Comparison of ENCODE assay signal across 8 mouse cellular contexts in genomic region chr6:52305877-52306389, GRCm38 (mm10). TPM values are rescaled to one million over a fixed set of nuclear protein-coding genes. Genes with fewer than 3 reads are reported as not detected.
A peak's percentile ranks its signal among the peaks of the same experiment; 100 is the strongest.
DNase-seq lines count a peak whose midpoint lies in the region; ATAC-seq and TF ChIP-seq lines count a peak whose summit lies in the region.

No protein-coding gene starts in this region.

- DNase-seq in CD4-positive, CD25-positive, alpha-beta regulatory T cell, adult 2 months (ENCODE audit: low read depth, low spot score) = peak; percentile 57
- peak; percentile 48 to 53 for DNase-seq in frontal cortex, postnatal 25 days (ENCODE audit: low spot score in 2 of 2)
- peak; percentile 56 to 58 for DNase-seq in layer of hippocampus, postnatal 25 days (ENCODE audit: extremely low spot score in 1 of 2, low spot score in 1 of 2)
- DNase-seq in lung, postnatal 0 days (ENCODE audit: low spot score) = peak; percentile 69
- peak; percentile 80 for DNase-seq in thymus, postnatal 4 days

- H3K4me1 ChIP-seq in bone marrow macrophage, adult 2 months (ENCODE audit: control insufficient read depth, insufficient read depth, low read length) = peaks cover 3% of the 10 kb centered on the region; the same call in 1 of the 2 replicates
- H3K4me1 ChIP-seq in hindbrain, embryonic 12.5 days = peaks cover 8% of the 10 kb centered on the region
- H3K4me1 ChIP-seq in lung, postnatal 0 days (ENCODE audit: insufficient read depth, low read depth, low read length) = peaks cover 4% of the 10 kb centered on the region; the same call in 1 of the 2 replicates
- peaks cover 6% of the 10 kb centered on the region; the same call in 1 of the 2 replicates for H3K4me1 ChIP-seq in olfactory bulb, adult 2 months (ENCODE audit: control insufficient read depth, insufficient read depth, low read length)

- TF ChIP-seq POLR2A in bone marrow macrophage, adult 2 months (IDR thresholded peaks at IDR 0.05; ENCODE audit: borderline replicate concordance, low read depth, low read length) = no peak
- TF ChIP-seq POLR2A in olfactory bulb, adult 2 months (IDR thresholded peaks at IDR 0.05; ENCODE audit: insufficient read depth, low read depth, low read length) = no peak

- no peaks in the 10 kb centered on the region for H3K9me3 ChIP-seq in hindbrain, embryonic 12.5 days (replicated peaks)
- H3K9me3 ChIP-seq in lung, postnatal 0 days (ENCODE audit: low read length) = no peaks in the 10 kb centered on the region

- H3K9ac ChIP-seq in hindbrain, embryonic 12.5 days = peak overlapping the region; percentile 50
- no peak overlapping the region for H3K9ac ChIP-seq in lung, postnatal 0 days (replicated peaks; ENCODE audit: low read depth)

- ATAC-seq in hindbrain, embryonic 12.5 days (ENCODE audit: low FRiP score) = peak; percentile 88
- peak; percentile 80 for ATAC-seq in lung, postnatal 0 days

- peak overlapping the region; percentile 63 for H3K4me2 ChIP-seq in hindbrain, embryonic 12.5 days (replicated peaks)
- peak overlapping the region; percentile 66 for H3K4me2 ChIP-seq in lung, postnatal 0 days (replicated peaks; ENCODE audit: low read depth, low read length)

- TF ChIP-seq EP300 in lung, postnatal 0 days (IDR thresholded peaks at IDR 0.05) = no peak

- H3K4me3 ChIP-seq in bone marrow macrophage, adult 2 months (ENCODE audit: insufficient read depth, low read length) = peak overlapping the region; percentile 52
- peak overlapping the region; percentile 36 for H3K4me3 ChIP-seq in hindbrain, embryonic 12.5 days
- peak overlapping the region; percentile 34 for H3K4me3 ChIP-seq in lung, postnatal 0 days (ENCODE audit: low read depth, low read length)
- H3K4me3 ChIP-seq in olfactory bulb, adult 2 months (ENCODE audit: insufficient read depth, low read depth, low read length) = peak overlapping the region; percentile 35

- peaks cover 89% of the 10 kb centered on the region for H3K27me3 ChIP-seq in hindbrain, embryonic 12.5 days
- peaks cover 52% of the 10 kb centered on the region for H3K27me3 ChIP-seq in lung, postnatal 0 days (replicated peaks; ENCODE audit: insufficient read depth, low read length)

- WGBS in hindbrain, embryonic 12.5 days = 1% methylated on average over 30 of the region's 30 CpGs
- WGBS in lung, postnatal 0 days = 1% methylated on average over 29 of the region's 30 CpGs
- 1% methylated on average over 30 of the region's 30 CpGs for WGBS in olfactory bulb, adult 2 months

- TF ChIP-seq CTCF in bone marrow macrophage, adult 2 months (IDR thresholded peaks at IDR 0.05; ENCODE audit: low read depth, low read length) = peak; percentile 23; the same call in 1 of the 2 replicates
- TF ChIP-seq CTCF in lung, postnatal 0 days (IDR thresholded peaks at IDR 0.05) = peak; percentile 88
- TF ChIP-seq CTCF in olfactory bulb, adult 2 months (IDR thresholded peaks at IDR 0.05; ENCODE audit: insufficient read depth, low read depth, low read length) = peak; percentile 59

- H3K36me3 ChIP-seq in hindbrain, embryonic 12.5 days = no peaks in the 10 kb centered on the region
- H3K36me3 ChIP-seq in lung, postnatal 0 days (ENCODE audit: insufficient read depth, low read length) = no peaks in the 10 kb centered on the region

- no peak overlapping the region for H3K27ac ChIP-seq in bone marrow macrophage, adult 2 months (ENCODE audit: insufficient read depth, low read depth, low read length)
- H3K27ac ChIP-seq in hindbrain, embryonic 12.5 days = no peak overlapping the region; the same call in 1 of the 2 replicates
- no peak overlapping the region for H3K27ac ChIP-seq in lung, postnatal 0 days (ENCODE audit: low read length)
- no peak overlapping the region for H3K27ac ChIP-seq in olfactory bulb, adult 2 months (ENCODE audit: insufficient read depth, low read depth, low read length)

RNA-seq across cellular contexts. Expression of gene Evx1, which starts 7.4 kb away (rescaled TPM):
- polyA plus RNA-seq in bone marrow macrophage, adult 2 months (2012; ENCODE audit: insufficient read depth, insufficient read length, missing spikeins) = not detected in 2 replicates
- 11.5 and 12.6 TPM in 2 replicates for polyA plus RNA-seq in hindbrain, embryonic 12.5 days (2016; fragmentation: Nextera tagmentation; extraction: Ambion mirVana)
- not detected for total RNA-seq in layer of hippocampus, postnatal 25 days (2021)
- not detected in 2 replicates for polyA plus RNA-seq in lung, postnatal 0 days (2015; fragmentation: Nextera tagmentation; extraction: Ambion mirVana)
- not detected in 2 replicates for polyA plus RNA-seq in olfactory bulb, adult 2 months (2012; ENCODE audit: insufficient read depth, insufficient read length, low replicate concordance, missing spikeins)

RNA-seq across cellular contexts. Expression of gene Hoxa13, which starts 45.3 kb away (rescaled TPM):
- not detected in 2 replicates for polyA plus RNA-seq in bone marrow macrophage, adult 2 months (2012; ENCODE audit: insufficient read depth, insufficient read length, missing spikeins)
- not detected in 2 replicates for polyA plus RNA-seq in hindbrain, embryonic 12.5 days (2016; fragmentation: Nextera tagmentation; extraction: Ambion mirVana)
- total RNA-seq in layer of hippocampus, postnatal 25 days (2021) = not detected
- polyA plus RNA-seq in lung, postnatal 0 days (2015; fragmentation: Nextera tagmentation; extraction: Ambion mirVana) = 0.12 TPM in 1 of 2 replicates, not detected in the other
- polyA plus RNA-seq in olfactory bulb, adult 2 months (2012; ENCODE audit: insufficient read depth, insufficient read length, low replicate concordance, missing spikeins) = not detected in 2 replicates

Comparison
In these comparisons a context has a peak if more than half of its experiments do, and no peak if none do; other contexts are left out.
1. CTCF ChIP-seq: peak in every context shown above with its lines; median percentile 88 in lung, postnatal 0 days; 59 in olfactory bulb, adult 2 months; 23 in bone marrow macrophage, adult 2 months.
2. RNA of gene Evx1, which starts 7.4 kb away (polyA plus RNA-seq): 11.5 to 12.6 TPM in hindbrain, embryonic 12.5 days; not detected in bone marrow macrophage, adult 2 months, not detected in lung, postnatal 0 days and not detected in olfactory bulb, adult 2 months; every median in the first group is over 10 times any median in the second.
3. Peak in every context shown above with its lines, with median percentiles within 50 percentile points of each other: DNase-seq and H3K4me3 ChIP-seq.